Mouse (Mus musculus) granulocyte monocyte progenitor cell, adult 5-6 weeks (primary cell): ENCODE results near the gene Hist1h4h. TPM values are rescaled to one million over a fixed set of nuclear protein-coding genes. Genes with fewer than 3 reads are reported as not detected.
"Not testable (repeated sequence)": the region's sequence is repeated elsewhere in the genome, so short reads cannot be mapped to it uniquely, and the experiment has no call there.

Experiments
- ATAC-seq: replicated peaks from 2 replicates; pipeline ENCODE4 v1.8.0; 2016; ENCODE audit warnings: mild to moderate bottlenecking, moderate TSS enrichment, inconsistent platforms; ENCODE audit not compliant: poor library complexity, severe bottlenecking
- total RNA-seq, 2 experiments: library from RNA; stranded (forward) in 1 of 2; stranded (reverse) in 1 of 2; fragments of 200-712, 200-1000 nt in 1 of 2; fragments of >200 nt in 1 of 2; fragmentation: Nextera tagmentation in 1 of 2; gene quantifications; 2 replicates each; pipeline ENCODE4 v1.2.3; 2014 to 2017

Gene Hist1h4h
- total RNA-seq, 2 experiments from 2014 or later = 19.7 to 1,507 TPM

GRCm38 (mm10) chr13:23532262-23533075 lies 1.6 kb downstream of the Hist1h4h start:
- ATAC-seq = no peak

GRCm38 (mm10) chr13:23533560-23534367 lies 2.9 kb downstream of the Hist1h4h start, which contains the start of gene Hist1h2af:
Gene Hist1h2af (plus strand): TSS chr13:23533906.
- peak; percentile 28 for ATAC-seq

GRCm38 (mm10) chr13:23534368-23535131 lies 3.7 kb downstream of the Hist1h4h start:
- ATAC-seq = peak; percentile 7; the same call in 1 of the 2 replicates

- ATAC-seq = peak; percentile 65
These were observed 4.6 kb downstream of the Hist1h4h start, which contains the start of gene Hist1h3g for GRCm38 (mm10) chr13:23535137-23536075. Gene Hist1h3g (plus strand): TSS chr13:23535422.

GRCm38 (mm10) chr13:23536076-23536822 lies 5.4 kb downstream of the Hist1h4h start:
- no peak for ATAC-seq

GRCm38 (mm10) chr13:23537006-23537710 lies 6.3 kb downstream of the Hist1h4h start:
- ATAC-seq = no peak

GRCm38 (mm10) chr13:23538249-23538648 lies 7.4 kb downstream of the Hist1h4h start:
- peak; percentile 28 for ATAC-seq

GRCm38 (mm10) chr13:23539821-23540220 lies 9.0 kb downstream of the Hist1h4h start:
- not testable (repeated sequence) for ATAC-seq

GRCm38 (mm10) chr13:23541497-23541896 lies 10.6 kb downstream of the Hist1h4h start:
- no peak for ATAC-seq

GRCm38 (mm10) chr13:23542225-23542980 lies 11.6 kb downstream of the Hist1h4h start:
- not testable (repeated sequence) for ATAC-seq

GRCm38 (mm10) chr13:23542999-23543607 lies 12.3 kb downstream of the Hist1h4h start, which contains the start of gene Hist1h2bh:
Gene Hist1h2bh (minus strand): TSS chr13:23543392.
- ATAC-seq = peak; percentile 85

- peak; percentile 72 for ATAC-seq
These were observed 13.3 kb downstream of the Hist1h4h start, which contains the start of gene Hist1h3f for GRCm38 (mm10) chr13:23543965-23544786. Gene Hist1h3f (plus strand): TSS chr13:23544052.

GRCm38 (mm10) chr13:23544787-23545120 lies 13.9 kb downstream of the Hist1h4h start:
- ATAC-seq = peak; percentile 27

- ATAC-seq = no peak
These were observed 15.8 kb downstream of the Hist1h4h start for GRCm38 (mm10) chr13:23546694-23547093.

GRCm38 (mm10) chr13:23550761-23551145 lies 19.9 kb downstream of the Hist1h4h start:
- no peak for ATAC-seq
